Mouse (Mus musculus) frontal cortex, adult (tissue): ENCODE measurements around the gene Osbpl7.

Experiments
- ATAC-seq: cut with Nextera tagmentation; 2 replicates; pipeline ENCODE4 v1.9.2; 2017; ENCODE audit warnings: mild to moderate bottlenecking, moderate library complexity, mixed read lengths; ENCODE audit not compliant: low TSS enrichment

Osbpl7 gene

GRCm38 (mm10) chr11:97040301-97041021 lies 10.0 kb upstream of the Osbpl7 start:
- no peak for ATAC-seq

- ATAC-seq = peak; percentile 85
Measured at GRCm38 (mm10) chr11:97041022-97041899, 9.2 kb upstream of the Osbpl7 start, which contains the start of the genes Lrrc46 and Mrpl10. Gene Lrrc46, minus strand, starts transcription at chr11:97041407. Gene Mrpl10, plus strand, starts transcription at chr11:97041560.

GRCm38 (mm10) chr11:97044902-97045301 lies 5.5 kb upstream of the Osbpl7 start:
- ATAC-seq = peak; percentile 60

- no peak for ATAC-seq
Measured at GRCm38 (mm10) chr11:97045861-97046260, 4.6 kb upstream of the Osbpl7 start.

GRCm38 (mm10) chr11:97048090-97048650 lies 2.3 kb upstream of the Osbpl7 start:
- no peak for ATAC-seq

GRCm38 (mm10) chr11:97049492-97050085 lies 839 bp upstream of the Osbpl7 start:
- no peak for ATAC-seq

- ATAC-seq = no peak
Measured at GRCm38 (mm10) chr11:97050944-97051586, 637 bp downstream of the Osbpl7 start.

- no peak for ATAC-seq
Measured at GRCm38 (mm10) chr11:97052219-97052646, 1.8 kb downstream of the Osbpl7 start.

- peak; percentile 31; the same call in 1 of the 2 replicates for ATAC-seq
Measured at GRCm38 (mm10) chr11:97063274-97063920, 13.0 kb downstream of the Osbpl7 start.

GRCm38 (mm10) chr11:97063921-97064295 lies 13.5 kb downstream of the Osbpl7 start:
- no peak for ATAC-seq

- ATAC-seq = no peak
Measured at GRCm38 (mm10) chr11:97065538-97066295, 15.3 kb downstream of the Osbpl7 start.

- no peak for ATAC-seq
Measured at GRCm38 (mm10) chr11:97066656-97067360, 16.4 kb downstream of the Osbpl7 start.

- no peak for ATAC-seq
Measured at GRCm38 (mm10) chr11:97069333-97069732, 18.9 kb downstream of the Osbpl7 start.

GRCm38 (mm10) chr11:97069770-97070169 lies 19.3 kb downstream of the Osbpl7 start:
- no peak for ATAC-seq

GRCm38 (mm10) chr11:97071129-97071528 lies 20.7 kb downstream of the Osbpl7 start:
- ATAC-seq = no peak

GRCm38 (mm10) chr11:97072533-97072932 lies 22.1 kb downstream of the Osbpl7 start:
- peak; percentile 69; the same call in 1 of the 2 replicates for ATAC-seq

GRCm38 (mm10) chr11:97074235-97074634 lies 23.8 kb downstream of the Osbpl7 start:
- no peak for ATAC-seq

- no peak for ATAC-seq
Measured at GRCm38 (mm10) chr11:97078751-97079150, 28.3 kb downstream of the Osbpl7 start.

- ATAC-seq = no peak
Measured at GRCm38 (mm10) chr11:97080291-97080690, 29.9 kb downstream of the Osbpl7 start.
